Mouse (Mus musculus) kidney, embryonic 14.5 days (tissue): ENCODE data around the gene Vezf1. TPM values are rescaled to one million over a fixed set of nuclear protein-coding genes. Genes with fewer than 3 reads are reported as not detected.

Experiments
- ATAC-seq: fragments of 200-750 bp; cut with Nextera tagmentation; 2 replicates; pipeline ENCODE4 v1.8.0; 2017; ENCODE audit warnings: moderate number of reproducible peaks, mild to moderate bottlenecking, moderate TSS enrichment, moderate library complexity; ENCODE audit not compliant: low FRiP score, low TSS enrichment
- H3K27ac ChIP-seq: fragments of 300-500 bp; sonication (generic); 2 replicates; pipeline ENCODE4 v1.5.1; 2014; ENCODE audit warnings: low read depth, mild to moderate bottlenecking, low read length, moderate library complexity, mixed read lengths
- H3K27me3 ChIP-seq: fragments of 300-500 bp; sonication (generic); 2 replicates; pipeline ENCODE4 v1.6.1; 2014; ENCODE audit warnings: mild to moderate bottlenecking, low read length; ENCODE audit not compliant: control insufficient read depth, insufficient read depth
- H3K36me3 ChIP-seq: fragments of 300-500 bp; sonication (generic); 2 replicates; pipeline ENCODE4 v1.6.1; 2014; ENCODE audit warnings: low read length, mixed read lengths; ENCODE audit not compliant: control insufficient read depth, insufficient read depth
- H3K4me1 ChIP-seq: fragments of 300-500 bp; sonication (generic); 2 replicates; pipeline ENCODE4 v1.6.1; 2014; ENCODE audit warnings: low read length, mixed read lengths; ENCODE audit not compliant: control insufficient read depth, insufficient read depth
- H3K4me2 ChIP-seq: fragments of 300-500 bp; sonication (generic); replicated peaks from 2 replicates; pipeline ENCODE4 v1.6.1; 2014; ENCODE audit warnings: low read depth, mild to moderate bottlenecking, low read length
- H3K4me3 ChIP-seq: fragments of 300-500 bp; sonication (generic); 2 replicates; pipeline ENCODE4 v1.5.1; 2014; ENCODE audit warnings: mild to moderate bottlenecking, low read length
- H3K9ac ChIP-seq: fragments of 300-500 bp; sonication (generic); 2 replicates; pipeline ENCODE4 v1.6.1; 2014; ENCODE audit warnings: low read depth, mild to moderate bottlenecking, low read length, moderate library complexity
- H3K9me3 ChIP-seq: fragments of 300-500 bp; sonication (generic); 2 replicates; pipeline ENCODE4 v1.6.1; 2016; ENCODE audit warnings: low read length; ENCODE audit not compliant: control insufficient read depth
- WGBS: fragments of 180-500 bp; shearing (Covaris S2); extraction: QIAGEN DNeasy Blood & Tissue Kit; methylation state at CpG from one replicate; pipeline ENCODE4 v1.1.7; 2014; 5-methylcytosine and 5-hydroxymethylcytosine counted together
- polyA plus RNA-seq: library from polyadenylated mRNA; unstranded; fragments of >200 nt; fragmentation: Nextera tagmentation; extraction: Ambion mirVana; gene quantifications from 2 replicates; pipeline ENCODE4 v1.2.1, GENCODE M21; 2014

The Vezf1 gene
- polyA plus RNA-seq, result 39.4 and 50.7 TPM in 2 replicates

DNA sequence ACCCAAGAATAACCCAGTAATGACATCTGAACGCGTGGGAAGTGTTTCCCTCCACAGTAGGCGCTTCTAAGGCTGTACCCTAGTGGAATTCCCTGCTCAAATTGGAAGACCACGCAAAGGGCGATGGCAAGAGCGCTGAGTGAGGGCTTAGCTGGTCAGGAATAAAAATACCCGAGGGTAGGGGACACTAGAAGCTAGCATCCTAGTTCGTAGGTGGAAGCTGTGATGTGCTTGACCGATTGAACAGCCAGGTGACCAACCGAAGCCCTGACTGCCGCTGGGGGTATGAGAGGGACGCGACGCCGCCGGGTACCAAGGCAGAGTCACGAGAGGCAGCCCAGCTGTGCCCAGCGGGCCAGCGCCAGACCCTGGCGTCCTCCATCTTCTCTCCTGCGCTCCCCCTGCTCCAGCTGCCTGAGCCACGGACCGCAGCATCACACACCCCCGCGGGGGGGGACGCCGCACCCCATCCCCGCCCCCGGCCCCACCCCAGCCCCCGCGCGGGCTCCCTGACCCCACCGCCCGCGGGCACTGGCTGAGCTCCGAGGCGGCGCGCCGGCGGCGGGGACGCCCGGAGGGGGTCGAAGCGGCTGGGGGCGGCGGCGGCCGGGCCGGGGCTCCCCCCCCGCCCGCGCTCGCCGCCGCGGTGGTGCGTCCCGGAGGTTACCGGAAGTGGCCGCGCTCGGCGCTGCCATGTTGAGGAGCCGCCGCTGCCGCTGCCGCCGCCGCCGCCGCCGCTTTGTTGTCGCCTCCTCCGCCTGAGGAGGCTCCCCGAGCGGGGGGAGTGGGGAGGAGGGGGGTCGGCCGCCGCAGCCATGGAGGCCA lies at the start of gene Vezf1:
Gene Vezf1 (plus strand): TSS at position 694 of the 825 bp plus-strand sequence.
- under 1% methylated on average over 33 of the region's 81 CpGs for WGBS
- H3K4me2 ChIP-seq, result peak within 1 kb of the TSS; percentile 80
- H3K4me1 ChIP-seq, result peaks cover 20% of the 10 kb centered on the region
- peak within 1 kb of the TSS; percentile 93 for H3K9ac ChIP-seq
- no peaks in the 10 kb centered on the region for H3K27me3 ChIP-seq
- H3K4me3 ChIP-seq, result peak within 1 kb of the TSS; percentile 84
- H3K36me3 ChIP-seq, result no peaks in the 10 kb centered on the region
- H3K27ac ChIP-seq, result peak within 1 kb of the TSS; percentile 93
- peak; percentile 86 for ATAC-seq
- no peaks in the 10 kb centered on the region for H3K9me3 ChIP-seq

DNA sequence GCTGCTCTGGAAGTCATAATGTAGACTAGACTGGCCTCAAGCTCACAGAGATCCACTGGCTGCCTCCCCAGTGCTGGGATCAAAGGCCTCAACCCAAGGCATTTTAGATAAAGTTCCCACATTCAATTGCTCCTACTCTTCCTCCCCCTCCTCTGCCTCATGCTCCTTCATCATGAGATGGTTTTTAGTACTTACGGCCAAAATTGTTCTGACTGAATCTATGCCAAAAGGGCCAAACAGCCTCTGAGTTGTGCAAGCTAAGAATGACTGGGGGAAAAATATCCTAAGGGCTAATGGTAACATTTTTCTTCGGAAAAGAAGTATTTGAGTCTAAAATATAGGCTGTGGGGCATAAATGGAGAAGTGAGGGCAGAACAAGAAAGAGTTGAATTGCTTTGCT lies 44.1 kb upstream of the Vezf1 start:
- no peak overlapping the region for H3K4me2 ChIP-seq
- H3K9ac ChIP-seq, result no peak overlapping the region
- WGBS, result 85% methylated on average over 2 of the region's 2 CpGs
- H3K27me3 ChIP-seq, result no peaks in the 10 kb centered on the region
- H3K9me3 ChIP-seq, result no peaks in the 10 kb centered on the region
- no peaks in the 10 kb centered on the region for H3K36me3 ChIP-seq
- H3K27ac ChIP-seq, result no peak overlapping the region
- H3K4me1 ChIP-seq, result no peaks in the 10 kb centered on the region
- no peak for ATAC-seq
- H3K4me3 ChIP-seq, result no peak overlapping the region

DNA sequence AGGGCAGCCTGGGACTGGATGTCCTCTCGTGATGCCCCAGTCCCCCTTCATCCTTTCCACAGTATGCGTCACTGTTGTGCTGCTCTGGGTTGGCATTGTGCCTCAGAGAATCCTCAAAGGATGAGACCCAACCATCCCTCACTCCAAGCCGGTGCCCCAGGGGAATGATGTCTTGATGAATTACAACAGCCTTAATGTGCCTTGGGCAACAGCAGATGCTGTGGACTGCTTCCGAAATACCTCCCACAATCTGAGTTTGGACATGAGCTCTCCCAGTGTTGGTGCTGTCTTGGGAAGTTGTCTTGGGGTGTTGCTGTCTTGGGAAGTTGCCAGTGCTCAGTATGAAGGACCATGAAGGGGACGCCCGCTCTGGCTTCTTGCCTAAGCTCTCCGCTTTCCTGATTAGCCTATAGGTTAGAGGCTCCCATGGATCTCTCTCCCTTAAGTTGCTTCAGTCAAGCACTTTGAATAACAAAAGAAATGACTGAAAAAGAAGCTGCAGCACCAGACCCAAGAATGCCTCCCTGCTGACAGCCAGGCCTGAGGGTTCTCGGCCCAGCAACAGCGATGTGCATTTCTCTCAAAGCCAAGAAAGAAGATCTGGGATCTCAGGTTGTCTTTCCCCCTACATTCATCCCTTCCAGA lies 40.6 kb upstream of the Vezf1 start:
- H3K4me1 ChIP-seq, result no peaks in the 10 kb centered on the region
- no peak overlapping the region for H3K4me3 ChIP-seq
- H3K4me2 ChIP-seq, result no peak overlapping the region
- WGBS, result 79% methylated on average over 9 of the region's 9 CpGs
- H3K9ac ChIP-seq, result no peak overlapping the region
- H3K9me3 ChIP-seq, result no peaks in the 10 kb centered on the region
- no peak overlapping the region for H3K27ac ChIP-seq
- H3K36me3 ChIP-seq, result no peaks in the 10 kb centered on the region
- no peak for ATAC-seq
- no peaks in the 10 kb centered on the region for H3K27me3 ChIP-seq

DNA sequence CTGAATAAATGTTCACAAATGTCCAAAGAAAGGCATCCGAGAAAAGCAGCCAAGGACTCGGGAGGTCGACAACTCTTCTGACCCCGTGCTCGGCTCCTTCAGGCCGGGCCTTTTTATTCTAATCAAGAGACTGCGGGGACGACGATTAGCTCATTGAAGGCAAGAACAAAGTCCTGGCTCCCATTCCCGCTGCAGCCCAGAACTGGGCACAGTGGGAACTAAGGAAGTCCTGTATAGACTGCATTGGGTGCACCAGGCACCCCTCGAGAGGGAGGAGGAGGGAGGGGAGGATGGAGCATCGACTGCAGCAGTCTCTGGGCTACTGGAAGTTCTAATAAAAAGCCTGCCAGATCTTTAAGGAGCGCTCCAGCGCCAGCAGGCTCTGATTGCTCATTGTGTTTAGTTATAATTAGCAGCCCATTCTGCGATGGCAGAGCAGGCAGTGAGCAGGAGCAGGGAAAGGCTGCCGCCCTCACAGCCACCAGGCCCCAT lies 39.8 kb upstream of the Vezf1 start:
- no peak overlapping the region for H3K4me2 ChIP-seq
- no peak for ATAC-seq
- no peaks in the 10 kb centered on the region for H3K4me1 ChIP-seq
- no peaks in the 10 kb centered on the region for H3K9me3 ChIP-seq
- no peaks in the 10 kb centered on the region for H3K27me3 ChIP-seq
- no peak overlapping the region for H3K27ac ChIP-seq
- H3K36me3 ChIP-seq, result no peaks in the 10 kb centered on the region
- 20% methylated on average over 16 of the region's 16 CpGs for WGBS
- no peak overlapping the region for H3K4me3 ChIP-seq
- no peak overlapping the region for H3K9ac ChIP-seq

DNA sequence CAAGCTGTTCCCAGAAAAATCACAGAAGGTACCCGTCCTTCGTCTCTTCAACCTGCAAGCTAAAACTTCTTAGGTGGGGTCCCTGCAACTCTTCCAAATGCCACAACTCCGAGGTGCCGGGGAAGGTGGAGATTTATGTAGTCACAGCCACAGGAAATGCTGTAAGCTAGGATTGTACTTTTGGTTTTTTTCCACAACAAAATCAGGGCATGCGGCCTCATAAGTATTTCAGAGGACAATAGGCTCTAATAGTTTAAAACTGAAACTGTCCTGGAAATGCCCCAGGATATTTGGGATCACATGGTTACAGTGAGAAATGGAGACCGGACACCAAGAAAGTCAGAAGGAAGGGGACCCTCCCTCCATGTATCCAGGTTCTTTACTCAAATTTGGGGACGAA lies 37.9 kb upstream of the Vezf1 start:
- 81% methylated on average over 7 of the region's 7 CpGs for WGBS
- Histone ChIP-seq H3K4me1 (no peaks in the 10 kb centered on the region), H3K36me3 (no peaks in the 10 kb centered on the region), H3K4me3 (no peak overlapping the region), H3K27me3 (no peaks in the 10 kb centered on the region), H3K27ac (no peak overlapping the region), H3K4me2 (no peak overlapping the region), H3K9me3 (no peaks in the 10 kb centered on the region), H3K9ac (no peak overlapping the region)
- no peak for ATAC-seq

DNA sequence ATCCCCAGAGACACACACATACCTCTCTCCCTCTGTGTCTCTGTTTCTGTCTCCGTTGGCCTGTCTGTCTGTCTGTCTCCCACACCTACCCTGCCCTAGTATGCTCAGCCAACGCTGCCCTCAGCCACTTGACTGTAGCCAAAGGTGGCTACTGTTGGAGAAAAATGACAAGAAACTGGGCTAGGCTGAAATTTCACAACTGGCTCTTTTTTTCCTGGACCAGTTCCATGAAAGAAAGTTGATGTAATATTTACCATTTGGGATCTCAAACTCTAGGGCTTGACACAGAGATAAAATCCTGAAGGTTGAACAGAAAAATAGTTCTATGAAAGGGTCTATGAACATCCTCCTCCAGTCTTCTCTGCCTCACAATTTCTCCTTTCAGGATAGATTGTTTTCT lies 37.2 kb upstream of the Vezf1 start:
- Histone ChIP-seq H3K27me3 (no peaks in the 10 kb centered on the region), H3K4me1 (no peaks in the 10 kb centered on the region), H3K4me2 (no peak overlapping the region), H3K9ac (no peak overlapping the region), H3K36me3 (no peaks in the 10 kb centered on the region), H3K4me3 (no peak overlapping the region), H3K27ac (no peak overlapping the region), H3K9me3 (no peaks in the 10 kb centered on the region)
- WGBS, result 83% methylated on average over 2 of the region's 2 CpGs
- ATAC-seq, result no peak

DNA sequence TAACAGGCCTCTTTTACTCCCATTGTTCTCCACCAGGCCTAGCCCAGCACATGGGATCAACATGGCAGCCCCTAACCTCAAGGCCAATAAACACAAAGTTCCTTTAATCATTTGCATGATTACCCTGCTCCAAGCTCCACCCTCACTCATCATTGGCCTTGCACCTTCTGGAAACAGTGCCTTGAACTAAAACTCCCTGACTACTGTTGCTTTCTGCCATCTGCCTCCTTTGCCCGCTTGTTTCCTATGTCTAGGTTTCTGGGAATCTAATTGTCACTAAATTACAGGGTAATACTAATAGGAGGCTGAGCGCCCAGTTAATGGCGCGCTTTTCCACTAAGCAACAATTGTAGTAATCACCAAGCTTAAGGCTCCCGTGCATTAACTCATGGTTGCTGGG lies 36.3 kb upstream of the Vezf1 start:
- Histone ChIP-seq H3K36me3 (no peaks in the 10 kb centered on the region), H3K27ac (no peak overlapping the region), H3K27me3 (no peaks in the 10 kb centered on the region), H3K9ac (no peak overlapping the region), H3K4me3 (no peak overlapping the region), H3K9me3 (no peaks in the 10 kb centered on the region), H3K4me2 (no peak overlapping the region), H3K4me1 (no peaks in the 10 kb centered on the region)
- 72% methylated on average over 5 of the region's 5 CpGs for WGBS
- ATAC-seq, result no peak

DNA sequence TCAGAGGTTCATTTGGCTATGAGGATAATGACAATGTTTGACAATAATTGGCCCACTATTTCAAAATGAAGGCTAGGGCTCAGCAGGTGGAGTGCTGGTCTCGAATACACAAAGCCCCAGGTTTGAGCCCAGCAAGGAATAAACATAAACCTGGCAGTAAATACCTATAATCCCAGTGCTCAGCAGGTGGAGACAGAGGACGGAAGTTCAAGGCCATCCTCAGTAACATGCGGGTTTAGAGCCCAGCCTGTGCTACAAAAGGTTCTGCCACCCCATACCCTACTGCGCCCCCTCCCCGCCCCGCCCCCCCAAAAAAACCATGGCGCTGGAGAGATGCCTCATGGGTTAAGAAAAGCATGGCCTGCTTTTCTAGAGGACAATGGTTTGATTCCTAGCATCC lies 32.1 kb upstream of the Vezf1 start:
- 74% methylated on average over 7 of the region's 7 CpGs for WGBS
- no peak overlapping the region for H3K4me2 ChIP-seq
- no peaks in the 10 kb centered on the region for H3K36me3 ChIP-seq
- H3K9me3 ChIP-seq, result no peaks in the 10 kb centered on the region
- no peaks in the 10 kb centered on the region for H3K4me1 ChIP-seq
- ATAC-seq, result no peak
- H3K27me3 ChIP-seq, result no peaks in the 10 kb centered on the region
- H3K27ac ChIP-seq, result no peak overlapping the region
- no peak overlapping the region for H3K9ac ChIP-seq
- no peak overlapping the region for H3K4me3 ChIP-seq

DNA sequence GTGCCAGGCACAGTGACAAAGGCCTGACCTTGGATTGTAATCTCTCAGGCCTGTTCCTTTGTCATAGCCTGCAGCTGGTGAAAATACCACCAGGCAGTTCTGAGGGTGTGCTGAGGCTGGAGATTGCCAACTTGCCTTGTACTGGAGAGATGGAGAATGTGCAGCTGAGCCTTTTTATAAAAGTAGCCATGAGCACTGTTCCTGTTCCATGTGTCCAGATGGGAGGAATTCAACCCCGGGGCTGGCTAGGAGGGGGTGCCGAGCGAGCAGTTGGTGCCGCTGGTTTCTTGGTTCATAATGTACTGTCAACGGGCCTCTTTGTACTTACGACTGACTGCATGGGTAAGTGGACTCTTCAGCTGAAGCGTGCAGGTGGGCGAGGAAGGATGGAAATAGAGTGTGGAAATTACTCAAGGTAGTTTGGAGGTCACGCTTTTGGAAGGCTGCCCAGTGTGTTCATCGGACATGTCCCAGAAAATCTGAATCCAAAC lies 31.3 kb upstream of the Vezf1 start:
- H3K27me3 ChIP-seq, result no peaks in the 10 kb centered on the region
- H3K4me1 ChIP-seq, result no peaks in the 10 kb centered on the region
- no peaks in the 10 kb centered on the region for H3K9me3 ChIP-seq
- H3K4me2 ChIP-seq, result no peak overlapping the region
- H3K36me3 ChIP-seq, result no peaks in the 10 kb centered on the region
- 86% methylated on average over 10 of the region's 10 CpGs for WGBS
- H3K27ac ChIP-seq, result no peak overlapping the region
- no peak overlapping the region for H3K9ac ChIP-seq
- no peak for ATAC-seq
- no peak overlapping the region for H3K4me3 ChIP-seq
